Mouse (Mus musculus) ES-Bruce4 (cell line): ENCODE data around the gene Pcare. TPM values are rescaled to one million over a fixed set of nuclear protein-coding genes. Genes with fewer than 3 reads are reported as not detected.

Source experiments
- H3K27ac ChIP-seq: 2 replicates; pipeline ENCODE4 v1.5.1; 2012; ENCODE audit warnings: low read length, inconsistent platforms; ENCODE audit not compliant: insufficient read depth
- H3K27me3 ChIP-seq: 2 replicates; pipeline ENCODE4 v1.6.1; 2012; ENCODE audit warnings: mild to moderate bottlenecking, low read length, inconsistent platforms; ENCODE audit not compliant: control insufficient read depth, poor library complexity, insufficient read depth, severe bottlenecking
- H3K36me3 ChIP-seq: 2 replicates; pipeline ENCODE4 v1.6.1; 2012; ENCODE audit warnings: inconsistent platforms, mild to moderate bottlenecking, low read length, moderate library complexity; ENCODE audit not compliant: control insufficient read depth, poor library complexity, insufficient read depth, severe bottlenecking
- H3K4me1 ChIP-seq: one replicate; pipeline ENCODE4 v1.8.1; 2011; ENCODE audit warnings: low read length; ENCODE audit not compliant: control insufficient read depth, insufficient read depth
- H3K4me3 ChIP-seq: 2 replicates; pipeline ENCODE4 v1.5.1; 2011; ENCODE audit warnings: low read depth, mild to moderate bottlenecking, low read length
- H3K9ac ChIP-seq: 2 replicates; pipeline ENCODE4 v1.6.1; 2012; ENCODE audit warnings: low read depth, mild to moderate bottlenecking, inconsistent platforms; ENCODE audit not compliant: poor library complexity, severe bottlenecking
- H3K9me3 ChIP-seq: replicated peaks from 2 replicates; pipeline ENCODE4 v1.6.1; 2012; ENCODE audit warnings: mild to moderate bottlenecking, low read length, inconsistent platforms; ENCODE audit not compliant: control insufficient read depth, poor library complexity, insufficient read depth, severe bottlenecking
- CTCF ChIP-seq: IDR thresholded peaks from one replicate; pipeline ENCODE4 v1.8.1; 2011; ENCODE audit warnings: low read depth, low read length
- EP300 ChIP-seq: IDR thresholded peaks from 2 replicates; pipeline ENCODE4 v1.6.1; 2011; ENCODE audit warnings: low read depth, low read length; ENCODE audit not compliant: insufficient read depth
- POLR2A ChIP-seq: IDR thresholded peaks from one replicate; pipeline ENCODE4 v1.8.1; 2011; ENCODE audit warnings: low read length; ENCODE audit not compliant: insufficient read depth
- polyA plus RNA-seq: library from polyadenylated mRNA; stranded (reverse); fragments of >200 nt; gene quantifications from 2 replicates; pipeline ENCODE4 v1.2.4, GENCODE M21; 2011; ENCODE audit warnings: low read depth; ENCODE audit not compliant: missing spikeins, insufficient read depth, insufficient read length

Pcare gene
- polyA plus RNA-seq, 1 experiment, result not detected

DNA sequence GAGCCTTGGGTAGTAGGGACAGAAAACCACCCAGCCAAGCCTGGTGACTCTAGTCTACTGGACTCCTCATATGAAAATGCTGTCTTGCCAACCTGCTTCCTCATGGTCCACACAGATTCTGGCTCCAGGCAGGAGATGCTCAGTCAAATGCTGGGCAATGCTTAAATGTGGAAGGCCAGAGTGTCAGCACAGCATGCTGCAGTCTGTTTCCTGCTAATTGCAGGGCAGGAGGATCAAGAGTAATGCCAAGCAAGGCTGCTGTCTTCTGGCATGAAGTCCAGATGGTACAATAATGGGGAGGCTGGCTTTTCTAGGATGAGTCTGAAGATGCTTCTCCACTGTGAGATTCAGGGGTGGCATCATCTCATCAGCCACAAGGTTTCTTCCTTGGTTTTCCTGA is 32.3 kb downstream of the Pcare start:
- no peak overlapping the region for H3K4me3 ChIP-seq
- no peaks in the 10 kb centered on the region for H3K27me3 ChIP-seq
- H3K9me3 ChIP-seq, result no peaks in the 10 kb centered on the region
- H3K9ac ChIP-seq, result no peak overlapping the region
- no peak overlapping the region for H3K27ac ChIP-seq
- H3K36me3 ChIP-seq, result no peaks in the 10 kb centered on the region
- no peaks in the 10 kb centered on the region for H3K4me1 ChIP-seq
- TF ChIP-seq EP300, result no peak
- no peak for TF ChIP-seq CTCF
- no peak for TF ChIP-seq POLR2A

DNA sequence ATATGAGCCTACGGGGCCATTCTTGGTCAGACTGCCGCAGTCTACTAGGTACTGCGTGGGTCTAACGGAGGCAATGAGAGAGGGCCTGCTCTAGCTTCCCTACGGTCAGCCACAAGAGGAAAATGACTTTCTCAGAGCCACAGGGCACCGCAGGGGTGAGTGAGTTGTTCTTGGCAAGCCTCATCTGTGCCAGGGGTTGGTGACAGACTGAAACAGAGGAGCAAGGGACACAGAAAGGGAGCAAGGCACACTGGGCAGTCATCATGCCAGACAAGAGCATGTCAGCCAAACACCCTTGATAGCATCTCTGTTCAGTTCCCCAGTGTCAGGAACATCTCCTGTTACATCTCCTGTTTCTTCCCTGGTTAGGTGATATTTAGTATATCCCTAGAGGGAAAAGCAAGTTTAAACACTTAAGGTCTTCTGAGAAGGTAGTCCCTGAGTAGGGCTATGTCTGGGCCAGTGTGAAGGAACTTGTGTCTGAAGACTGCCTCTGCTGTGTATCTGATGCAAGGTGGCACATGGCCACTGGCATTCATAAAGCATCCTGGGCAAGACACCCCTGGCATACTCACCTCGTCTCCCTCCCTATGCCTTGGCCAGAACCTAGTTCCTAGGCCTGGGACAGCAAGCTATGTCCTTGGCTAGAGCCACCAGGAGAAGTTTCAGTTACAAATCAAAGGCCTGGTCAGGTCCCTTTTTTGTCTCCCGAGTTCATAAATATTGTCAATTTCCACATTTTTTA is 34.6 kb downstream of the Pcare start:
- no peak for TF ChIP-seq EP300
- no peak for TF ChIP-seq CTCF
- TF ChIP-seq POLR2A, result no peak
- Histone ChIP-seq H3K27ac (no peak overlapping the region), H3K27me3 (no peaks in the 10 kb centered on the region), H3K4me1 (no peaks in the 10 kb centered on the region), H3K9ac (no peak overlapping the region), H3K4me3 (no peak overlapping the region), H3K9me3 (no peaks in the 10 kb centered on the region), H3K36me3 (no peaks in the 10 kb centered on the region)

DNA sequence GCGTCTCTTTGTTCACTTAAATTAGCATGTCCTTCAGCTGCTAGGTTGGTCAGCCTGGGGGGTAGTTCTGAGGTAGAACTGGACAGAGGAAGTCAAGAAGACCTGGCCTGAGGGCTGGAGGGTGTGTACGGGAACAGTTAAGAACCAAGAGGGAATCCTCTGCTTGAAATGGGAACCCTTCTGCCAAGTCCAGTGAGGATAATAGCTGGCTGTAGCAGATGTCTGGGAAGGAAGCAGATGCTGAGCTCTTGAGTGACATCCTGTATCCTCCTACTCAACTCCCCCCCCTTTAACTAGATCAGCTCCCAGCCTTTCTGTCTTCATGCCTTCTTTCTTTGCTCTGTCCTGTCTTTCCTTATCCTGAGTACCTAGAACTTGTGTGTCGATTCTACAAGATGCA is 37.7 kb downstream of the Pcare start:
- Histone ChIP-seq H3K27ac (no peak overlapping the region), H3K27me3 (no peaks in the 10 kb centered on the region), H3K4me3 (no peak overlapping the region), H3K4me1 (no peaks in the 10 kb centered on the region), H3K36me3 (no peaks in the 10 kb centered on the region), H3K9ac (no peak overlapping the region), H3K9me3 (no peaks in the 10 kb centered on the region)
- TF ChIP-seq POLR2A, result no peak
- no peak for TF ChIP-seq CTCF
- no peak for TF ChIP-seq EP300

DNA sequence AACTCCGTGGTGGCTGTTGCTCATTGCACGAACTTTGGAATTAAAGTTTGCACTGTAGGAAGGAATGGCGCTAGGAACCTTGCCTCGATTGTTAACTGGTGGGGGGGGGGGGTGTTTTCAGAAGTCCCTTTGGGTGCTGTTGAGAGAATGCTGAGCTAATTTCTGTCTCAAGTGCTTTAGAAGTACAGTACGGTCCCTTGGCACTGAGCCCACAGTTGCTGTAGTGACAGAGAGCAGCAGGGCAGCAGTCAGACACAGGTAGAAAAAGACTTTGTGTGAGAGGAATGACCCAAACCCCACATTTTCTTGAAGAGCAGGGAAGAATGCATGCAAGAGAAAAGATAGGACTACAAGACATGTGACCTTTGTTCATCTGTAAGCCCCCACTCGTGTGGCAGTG is 40.4 kb downstream of the Pcare start:
- Histone ChIP-seq H3K27me3 (no peaks in the 10 kb centered on the region), H3K9me3 (no peaks in the 10 kb centered on the region), H3K27ac (no peak overlapping the region), H3K9ac (no peak overlapping the region), H3K4me1 (no peaks in the 10 kb centered on the region), H3K4me3 (no peak overlapping the region), H3K36me3 (no peaks in the 10 kb centered on the region)
- TF ChIP-seq EP300, result no peak
- TF ChIP-seq CTCF, result no peak
- TF ChIP-seq POLR2A, result no peak

DNA sequence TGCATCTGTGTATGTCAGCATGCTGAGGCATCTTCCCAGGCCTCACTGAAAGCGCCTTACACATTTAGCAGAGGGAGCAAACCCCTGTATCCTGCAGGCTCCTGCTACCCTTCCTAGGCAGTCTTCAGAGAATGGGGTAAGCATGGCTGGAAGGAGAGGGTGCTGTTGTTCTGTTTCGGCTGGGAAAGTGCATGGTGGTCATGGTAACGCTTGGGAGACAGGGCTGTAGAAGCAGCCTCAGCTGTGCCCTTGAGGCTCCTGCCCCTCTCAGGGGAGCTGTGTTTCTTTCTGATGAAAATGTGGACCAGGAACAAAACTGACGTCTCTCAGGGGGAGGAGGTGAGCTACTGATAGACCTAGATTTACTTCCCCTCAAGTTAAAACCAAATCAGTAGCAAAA is 45.0 kb downstream of the Pcare start:
- Histone ChIP-seq H3K9ac (no peak overlapping the region), H3K36me3 (no peaks in the 10 kb centered on the region), H3K4me1 (no peaks in the 10 kb centered on the region), H3K4me3 (no peak overlapping the region), H3K9me3 (no peaks in the 10 kb centered on the region), H3K27me3 (no peaks in the 10 kb centered on the region), H3K27ac (no peak overlapping the region)
- no peak for TF ChIP-seq EP300
- TF ChIP-seq POLR2A, result no peak

DNA sequence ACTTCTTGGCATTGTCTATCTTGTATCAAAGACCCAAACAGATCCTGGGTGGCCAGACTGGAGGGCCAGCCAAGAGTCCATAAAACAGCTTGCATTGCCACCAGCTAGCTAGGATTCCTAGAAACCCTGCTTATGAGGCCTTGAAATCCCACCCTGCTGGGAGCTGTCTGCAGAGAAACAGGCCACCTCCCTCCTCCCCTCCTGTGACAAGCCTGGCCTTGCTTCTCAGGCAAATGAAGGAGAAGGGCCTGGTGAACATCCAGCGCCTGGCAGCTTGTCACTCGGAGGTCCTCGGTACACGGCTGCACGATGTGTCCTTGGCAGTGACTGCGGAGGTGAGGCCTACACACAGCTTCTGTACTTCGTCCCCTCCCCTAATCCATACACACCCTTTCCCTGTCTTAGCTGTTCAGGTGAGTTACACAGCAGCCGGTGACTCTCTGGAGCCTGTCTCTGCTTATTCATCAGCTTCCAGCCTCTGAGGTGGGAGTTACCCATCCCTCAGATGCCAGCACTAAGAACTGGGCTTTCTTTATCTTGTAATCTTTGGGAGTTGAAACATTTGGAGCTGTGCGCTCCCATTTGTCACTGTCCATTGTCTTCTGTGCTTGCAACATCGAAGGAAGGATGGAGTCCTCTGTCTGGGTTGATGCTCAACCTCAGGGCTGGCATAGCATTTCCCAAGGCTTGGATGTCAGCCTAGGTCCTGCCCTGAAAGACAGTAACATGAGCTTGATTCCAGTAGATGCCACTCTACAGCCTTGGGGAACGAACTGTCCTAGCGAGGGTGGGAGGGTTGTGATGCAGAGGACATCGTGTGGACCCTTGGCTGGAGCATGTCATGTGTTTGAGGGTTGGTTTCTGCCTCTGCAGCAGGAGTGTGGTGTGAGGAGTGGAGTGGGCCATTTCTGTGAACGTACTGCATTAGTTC is 46.9 kb downstream of the Pcare start:
- Histone ChIP-seq H3K27ac (no peak overlapping the region), H3K9me3 (no peaks in the 10 kb centered on the region), H3K9ac (no peak overlapping the region), H3K4me1 (no peaks in the 10 kb centered on the region), H3K36me3 (no peaks in the 10 kb centered on the region), H3K4me3 (no peak overlapping the region), H3K27me3 (no peaks in the 10 kb centered on the region)
- TF ChIP-seq POLR2A (no peak), EP300 (no peak), CTCF (no peak)
